Mouse (Mus musculus) liver, embryonic 13.5 days (tissue): ENCODE data around the gene Zfp563. TPM values are rescaled to one million over a fixed set of nuclear protein-coding genes. Genes with fewer than 3 reads are reported as not detected.

Experiments
- polyA plus RNA-seq: library from polyadenylated mRNA; unstranded; fragments of >200 nt; fragmentation: Nextera tagmentation; extraction: Ambion mirVana; gene quantifications from 2 replicates; pipeline ENCODE4 v1.2.1, GENCODE M21; 2015

Zfp563 gene
- polyA plus RNA-seq, 1 experiment from 2014 or later: 1.5 TPM

Other genes starting within 250 kb of the Zfp563 start
- 1.9 and 2.0 TPM in 2 replicates for gene Zfp870, start 197.7 kb upstream of the Zfp563 start, polyA plus RNA-seq
- not detected in 2 replicates for gene Cyp4f14, start 172.0 kb upstream of the Zfp563 start, polyA plus RNA-seq
- 4.0 and 5.0 TPM in 2 replicates for gene Cyp4f13, start 141.9 kb upstream of the Zfp563 start, polyA plus RNA-seq
- 6.4 and 6.5 TPM in 2 replicates for gene Zfp472, start 123.5 kb upstream of the Zfp563 start, polyA plus RNA-seq
- 3.5 and 4.0 TPM in 2 replicates for gene Zfp952, start 96.2 kb upstream of the Zfp563 start, polyA plus RNA-seq
- gene Zfp763, start 55.9 kb upstream of the Zfp563 start, polyA plus RNA-seq: 2.7 and 3.3 TPM in 2 replicates
- gene 4921501E09Rik, start 21.3 kb upstream of the Zfp563 start, polyA plus RNA-seq: not detected in 2 replicates
- not detected in 2 replicates for gene Morc2b, start 50.4 kb downstream of the Zfp563 start, polyA plus RNA-seq
- gene Olfr55, start 79.1 kb downstream of the Zfp563 start, polyA plus RNA-seq: not detected in 2 replicates
- gene Olfr239, start 102.0 kb downstream of the Zfp563 start, polyA plus RNA-seq: not detected in 2 replicates
- not detected in 2 replicates for gene Olfr1564, start 132.4 kb downstream of the Zfp563 start, polyA plus RNA-seq
- 5.1 and 5.6 TPM in 2 replicates for gene Zfp955a, start 165.8 kb downstream of the Zfp563 start, polyA plus RNA-seq
- gene Olfr63, start 175.4 kb downstream of the Zfp563 start, polyA plus RNA-seq: 0.01 TPM in 2 replicates
- 2.7 and 3.3 TPM in 2 replicates for gene Zfp955b, start 200.2 kb downstream of the Zfp563 start, polyA plus RNA-seq